13 mouse cellular contexts compared by ENCODE assay signal in the genomic region with DNA sequence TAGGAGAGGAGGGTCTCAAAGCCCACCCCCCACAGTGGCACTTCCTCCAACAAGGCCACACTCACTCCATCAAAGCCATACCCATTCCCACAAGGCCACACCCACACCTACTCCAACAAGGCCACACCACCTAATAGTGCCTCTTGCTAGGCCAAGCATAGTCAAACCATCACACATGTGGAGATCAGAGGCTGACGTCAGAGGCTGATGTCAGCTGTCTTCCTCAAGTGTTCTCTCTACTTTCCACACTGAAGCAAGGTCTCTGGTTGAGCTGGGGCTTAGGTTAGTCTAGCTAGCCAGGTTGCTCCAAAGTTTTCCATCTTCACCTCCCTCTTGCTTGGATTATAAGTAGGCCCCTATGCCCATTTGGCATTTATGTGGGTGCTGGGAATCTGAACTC. TPM values are rescaled to one million over a fixed set of nuclear protein-coding genes. Genes with fewer than 3 reads are reported as not detected.
DNase-seq lines count a peak whose midpoint lies in the region; ATAC-seq lines count a peak whose summit lies in the region.
"Had no signal": no experiment of that assay in that cellular context is flagged by ENCODE, and none has a peak within 500 bp of the region (broad histone marks: within the 10 kb centered on the region; RNA-seq: fewer than 3 reads in every experiment).

No protein-coding gene starts in this region.

- no peak overlapping the region for H3K4me2 ChIP-seq in lung, embryonic 16.5 days (ENCODE audit: low read depth, low read length)

- no peaks in the 10 kb centered on the region for H3K27me3 ChIP-seq in lung, embryonic 16.5 days (ENCODE audit: control insufficient read depth, insufficient read depth, low read depth, low read length)

- WGBS in lung, embryonic 16.5 days, result 57% methylated on average over 1 of the region's 1 CpGs

- no peak for ATAC-seq in lung, embryonic 16.5 days (ENCODE audit: low read depth)
- ATAC-seq in inflammation-experienced regulatory T-cells, adult 6 months, result peak; percentile 73

- no peak overlapping the region for H3K9ac ChIP-seq in lung, embryonic 16.5 days (ENCODE audit: low read length)

- peak overlapping the region; percentile 60; the same call in 1 of the 2 replicates for H3K27ac ChIP-seq in lung, embryonic 16.5 days (ENCODE audit: low read length)

- H3K36me3 ChIP-seq in lung, embryonic 16.5 days (ENCODE audit: control insufficient read depth, insufficient read depth, low read length), result no peaks in the 10 kb centered on the region

- no peak for DNase-seq in lung, postnatal 4 days
- peak; percentile 21 to 56 for DNase-seq in CD8-positive naive resting alpha-beta T cell, adult 2 months (ENCODE audit: low read depth in 2 of 2, low spot score in 2 of 2)
- peak; percentile 82 for DNase-seq in thymus, postnatal 0 days (ENCODE audit: low spot score)
- no peak for DNase-seq in urinary bladder, postnatal 14 days (ENCODE audit: low spot score)
- DNase-seq in heart, postnatal 4 days, result no peak
- DNase-seq in layer of hippocampus, postnatal 14 days (ENCODE audit: low spot score in 2 of 2), result no peak
- DNase-seq: adrenal gland, adult 2 months; cerebellum, adult 11 months; kidney, adult 18-20 months; layer of hippocampus, postnatal 36 days had no signal

- H3K4me1 ChIP-seq in lung, embryonic 16.5 days (replicated peaks; ENCODE audit: control insufficient read depth, insufficient read depth, low read length), result peaks cover 4% of the 10 kb centered on the region; the same call in 1 of the 2 replicates

- no peaks in the 10 kb centered on the region for H3K9me3 ChIP-seq in lung, embryonic 16.5 days (ENCODE audit: control insufficient read depth, low read length)

- no peak overlapping the region for H3K4me3 ChIP-seq in lung, embryonic 16.5 days (ENCODE audit: low read length)
- H3K4me3 ChIP-seq: myocyte had no signal

RNA-seq across cellular contexts. Expression of gene Aff3, which starts 0.9 kb away (rescaled TPM):
- 2.4 and 2.6 TPM in 2 replicates for polyA plus RNA-seq in lung, embryonic 16.5 days (2015; fragmentation: Nextera tagmentation; extraction: Ambion mirVana)
- 10 to 100 TPM in 2 of 3 experiments, 1 to 10 TPM in 1; 4.1 to 16.7 (median 15.5) TPM for polyA plus RNA-seq in inflammation-experienced regulatory T-cells, adult 6 months (2017; shearing (Covaris generic))
- polyA plus RNA-seq in thymus, postnatal 0 days (2015; fragmentation: Nextera tagmentation; extraction: Ambion mirVana), result 11.6 and 16.1 TPM in 2 replicates
- 1 to 10 TPM; 7.9 to 8.0 TPM for total RNA-seq in heart, postnatal 4 days (2021)
- 10 to 100 TPM; 91.4 to 99.9 TPM for total RNA-seq in layer of hippocampus, postnatal 14 days (2021)
- polyA plus RNA-seq: myocyte had no signal

Comparison
In these comparisons a context has a peak if more than half of its experiments do, and no peak if none do; other contexts are left out.
1. DNase-seq: peak in CD8-positive naive resting alpha-beta T cell, adult 2 months (2 of 2) and thymus, postnatal 0 days (single experiment); none in lung, postnatal 4 days (0 of 2), urinary bladder, postnatal 14 days (single experiment), heart, postnatal 4 days (single experiment) and layer of hippocampus, postnatal 14 days (0 of 2).